Mouse (Mus musculus) hindbrain, embryonic 16.5 days (tissue): Measurements from ENCODE around the gene Hsf2bp. TPM values are rescaled to one million over a fixed set of nuclear protein-coding genes. Genes with fewer than 3 reads are reported as not detected.

ENCODE experiments used
- ATAC-seq: fragments of 200-750 bp; cut with Nextera tagmentation; 2 replicates; pipeline ENCODE4 v1.8.0; 2017; ENCODE audit warnings: moderate TSS enrichment, moderate library complexity
- H3K27ac ChIP-seq: fragments of 300-500 bp; sonication (generic); 2 replicates; pipeline ENCODE4 v1.5.1; 2014; ENCODE audit warnings: low read depth, mild to moderate bottlenecking, control low read depth, low read length, moderate library complexity
- H3K27me3 ChIP-seq: fragments of 300-500 bp; sonication (generic); replicated peaks from 2 replicates; pipeline ENCODE4 v1.6.1; 2014; ENCODE audit warnings: low read length; ENCODE audit not compliant: control insufficient read depth, insufficient read depth
- H3K36me3 ChIP-seq: fragments of 300-500 bp; sonication (generic); 2 replicates; pipeline ENCODE4 v1.6.1; 2014; ENCODE audit warnings: mild to moderate bottlenecking, low read length, moderate library complexity, mixed read lengths; ENCODE audit not compliant: control insufficient read depth, insufficient read depth
- H3K4me1 ChIP-seq: fragments of 300-500 bp; sonication (generic); 2 replicates; pipeline ENCODE4 v1.6.1; 2014; ENCODE audit warnings: low read depth, low read length; ENCODE audit not compliant: control insufficient read depth, insufficient read depth
- H3K4me2 ChIP-seq: fragments of 300-500 bp; sonication (generic); 2 replicates; pipeline ENCODE4 v1.6.1; 2014; ENCODE audit warnings: mild to moderate bottlenecking, low read length, control low read depth, moderate library complexity
- H3K4me3 ChIP-seq: fragments of 300-500 bp; sonication (generic); 2 replicates; pipeline ENCODE4 v1.5.1; 2014; ENCODE audit warnings: mild to moderate bottlenecking, low read length, control low read depth, moderate library complexity
- H3K9ac ChIP-seq: fragments of 300-500 bp; sonication (generic); 2 replicates; pipeline ENCODE4 v1.6.1; 2014; ENCODE audit warnings: low read depth, mild to moderate bottlenecking, control low read depth, low read length, moderate library complexity
- H3K9me3 ChIP-seq: fragments of 300-500 bp; sonication (generic); 2 replicates; pipeline ENCODE4 v1.6.1; 2014; ENCODE audit warnings: mild to moderate bottlenecking, low read length, moderate library complexity; ENCODE audit not compliant: control insufficient read depth
- WGBS: fragments of 180-500 bp; shearing (Covaris S2); extraction: QIAGEN DNeasy Blood & Tissue Kit; methylation state at CpG from one replicate; pipeline ENCODE4 v1.1.7; 2014; 5-methylcytosine and 5-hydroxymethylcytosine counted together
- polyA plus RNA-seq: library from polyadenylated mRNA; unstranded; fragments of >200 nt; fragmentation: Nextera tagmentation; extraction: Ambion mirVana; gene quantifications from 2 replicates; pipeline ENCODE4 v1.2.1, GENCODE M21; 2015

The Hsf2bp gene
- polyA plus RNA-seq, 1 experiment from 2014 or later = 0.30 TPM

DNA sequence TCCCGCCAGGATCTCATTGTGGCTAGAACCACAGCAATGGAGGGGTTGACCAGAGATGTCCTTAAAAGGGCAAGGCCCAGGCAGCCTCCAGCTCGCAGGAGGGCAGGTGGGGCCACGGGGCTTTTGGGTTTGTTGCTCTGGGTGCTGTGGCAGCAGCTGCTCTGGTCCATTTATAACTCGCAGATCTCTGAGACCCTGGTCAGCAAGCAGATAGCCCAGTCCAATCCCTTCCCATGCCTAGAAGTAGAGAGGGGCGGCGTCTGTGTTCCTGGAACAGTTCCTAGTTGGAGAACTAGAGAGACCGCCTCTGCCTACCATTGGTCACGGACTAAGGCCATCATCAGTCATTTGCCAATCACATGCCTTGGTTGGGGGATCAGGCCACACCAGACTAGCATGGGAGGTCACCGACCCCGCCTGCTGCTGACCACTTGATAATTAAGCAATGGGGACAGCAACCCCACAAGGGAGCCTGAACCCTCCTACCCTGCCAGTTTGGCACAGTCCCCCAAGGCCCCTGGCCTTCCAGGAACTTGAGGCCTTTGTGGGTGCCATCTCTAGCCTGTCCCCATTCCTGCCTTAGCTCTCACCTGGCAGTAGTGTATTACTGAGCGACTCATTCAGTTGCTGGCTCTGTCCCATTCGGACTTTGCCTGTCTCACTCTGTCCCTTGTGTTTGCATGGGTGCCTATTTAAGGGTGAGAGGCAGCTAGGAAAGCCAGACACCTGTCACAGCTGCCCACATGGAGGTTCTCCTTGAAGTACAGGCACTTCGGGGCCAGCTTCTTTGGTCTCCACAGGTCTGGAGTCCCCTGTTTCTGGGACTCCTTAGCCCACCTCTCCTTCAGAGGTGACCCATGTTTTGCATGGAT, 106.1 kb downstream of the Hsf2bp start:
- Histone ChIP-seq H3K4me2 (no peak overlapping the region), H3K9me3 (no peaks in the 10 kb centered on the region), H3K4me3 (no peak overlapping the region), H3K27ac (no peak overlapping the region), H3K9ac (no peak overlapping the region), H3K4me1 (no peaks in the 10 kb centered on the region; the same call in 1 of the 2 replicates), H3K27me3 (no peaks in the 10 kb centered on the region), H3K36me3 (no peaks in the 10 kb centered on the region)
- 67% methylated on average over 13 of the region's 13 CpGs for WGBS
- ATAC-seq = no peak

DNA sequence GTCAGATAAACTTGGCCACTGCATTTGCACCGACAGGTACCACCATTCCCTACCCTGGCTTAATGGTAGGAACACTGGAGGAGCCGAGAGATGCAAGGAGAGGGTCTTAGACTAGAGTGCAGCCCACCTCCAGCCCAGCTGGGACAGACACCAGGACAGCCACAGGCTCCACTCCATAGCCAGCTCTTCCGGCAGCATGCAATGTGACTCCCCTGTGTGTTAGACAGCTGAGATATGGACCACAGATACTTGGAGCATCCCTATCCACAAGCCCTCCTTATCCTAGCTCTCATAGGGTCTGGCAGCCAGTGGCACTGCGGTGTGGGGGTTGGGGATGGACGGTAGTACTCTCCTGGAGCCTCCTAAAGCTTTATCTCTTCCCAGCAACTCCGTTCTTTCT, 107.1 kb downstream of the Hsf2bp start:
- Histone ChIP-seq H3K27me3 (no peaks in the 10 kb centered on the region), H3K4me2 (no peak overlapping the region), H3K9me3 (no peaks in the 10 kb centered on the region), H3K36me3 (no peaks in the 10 kb centered on the region), H3K9ac (no peak overlapping the region), H3K4me3 (no peak overlapping the region), H3K27ac (no peak overlapping the region), H3K4me1 (no peaks in the 10 kb centered on the region; the same call in 1 of the 2 replicates)
- ATAC-seq = no peak
- 91% methylated on average over 6 of the region's 6 CpGs for WGBS

DNA sequence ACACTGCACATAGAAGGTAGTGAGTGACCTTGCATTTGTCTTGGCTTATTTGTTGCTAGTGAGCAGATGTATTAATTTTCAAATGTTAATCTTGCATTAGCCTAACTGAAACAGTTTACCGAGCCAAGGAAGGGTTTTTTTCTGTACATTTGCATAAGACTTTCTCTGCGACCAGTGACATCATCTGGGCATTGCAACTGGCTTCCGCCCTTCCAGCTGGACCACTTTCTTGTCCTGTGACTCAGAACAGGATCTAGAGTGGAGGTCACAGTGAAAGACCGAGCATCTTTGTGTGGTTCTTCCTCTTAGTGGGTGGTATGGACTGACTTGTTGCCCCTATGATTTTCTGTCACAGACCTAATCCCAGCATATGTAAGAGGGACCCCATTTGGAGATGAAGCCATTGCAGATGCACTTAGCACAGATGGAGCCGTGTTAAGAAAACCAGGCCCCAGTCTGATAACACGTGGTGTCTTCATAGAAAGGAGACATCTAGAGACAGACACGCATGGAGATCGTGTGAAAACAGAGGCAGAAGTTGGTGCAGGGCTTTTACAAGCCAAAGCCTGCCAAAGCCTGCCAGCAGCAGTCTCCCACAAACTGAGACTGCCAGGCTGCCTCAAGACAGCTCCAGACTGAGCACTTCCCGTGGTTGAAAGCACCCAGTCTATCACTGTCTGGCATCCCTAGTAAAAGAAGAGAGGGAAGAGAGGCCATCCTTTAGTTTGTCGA, 108.1 kb downstream of the Hsf2bp start:
- Histone ChIP-seq H3K9ac (no peak overlapping the region), H3K4me2 (no peak overlapping the region), H3K27ac (no peak overlapping the region), H3K4me1 (no peaks in the 10 kb centered on the region; the same call in 1 of the 2 replicates), H3K4me3 (no peak overlapping the region), H3K9me3 (no peaks in the 10 kb centered on the region), H3K27me3 (no peaks in the 10 kb centered on the region), H3K36me3 (no peaks in the 10 kb centered on the region)
- ATAC-seq = no peak
- 82% methylated on average over 10 of the region's 10 CpGs for WGBS

DNA sequence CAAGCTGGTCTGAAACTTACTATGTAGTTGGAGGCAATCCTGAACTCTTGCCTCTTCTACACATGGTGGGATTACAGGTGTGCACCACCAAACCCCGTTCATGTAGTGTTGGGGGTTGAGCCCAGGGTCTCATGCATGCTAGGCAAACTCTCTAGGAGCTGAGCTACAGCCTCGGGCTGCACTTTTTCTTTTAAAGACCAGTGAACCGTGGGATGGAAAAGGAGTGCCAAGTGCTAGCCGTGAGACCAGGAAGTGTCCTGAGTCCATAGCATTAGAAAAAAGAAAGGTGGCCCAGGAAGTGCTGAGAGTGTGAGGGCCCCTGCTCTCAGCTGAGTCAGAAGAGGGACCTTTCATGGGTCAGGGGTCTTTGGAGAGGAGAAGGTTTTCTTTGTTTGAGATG, 111.9 kb downstream of the Hsf2bp start:
- no peak overlapping the region for H3K27ac ChIP-seq
- no peak overlapping the region for H3K4me2 ChIP-seq
- H3K4me3 ChIP-seq = no peak overlapping the region
- no peaks in the 10 kb centered on the region for H3K9me3 ChIP-seq
- H3K36me3 ChIP-seq = no peaks in the 10 kb centered on the region
- H3K4me1 ChIP-seq = no peaks in the 10 kb centered on the region
- no peak overlapping the region for H3K9ac ChIP-seq
- WGBS = 55% methylated on average over 4 of the region's 4 CpGs
- no peak for ATAC-seq
- H3K27me3 ChIP-seq = no peaks in the 10 kb centered on the region

DNA sequence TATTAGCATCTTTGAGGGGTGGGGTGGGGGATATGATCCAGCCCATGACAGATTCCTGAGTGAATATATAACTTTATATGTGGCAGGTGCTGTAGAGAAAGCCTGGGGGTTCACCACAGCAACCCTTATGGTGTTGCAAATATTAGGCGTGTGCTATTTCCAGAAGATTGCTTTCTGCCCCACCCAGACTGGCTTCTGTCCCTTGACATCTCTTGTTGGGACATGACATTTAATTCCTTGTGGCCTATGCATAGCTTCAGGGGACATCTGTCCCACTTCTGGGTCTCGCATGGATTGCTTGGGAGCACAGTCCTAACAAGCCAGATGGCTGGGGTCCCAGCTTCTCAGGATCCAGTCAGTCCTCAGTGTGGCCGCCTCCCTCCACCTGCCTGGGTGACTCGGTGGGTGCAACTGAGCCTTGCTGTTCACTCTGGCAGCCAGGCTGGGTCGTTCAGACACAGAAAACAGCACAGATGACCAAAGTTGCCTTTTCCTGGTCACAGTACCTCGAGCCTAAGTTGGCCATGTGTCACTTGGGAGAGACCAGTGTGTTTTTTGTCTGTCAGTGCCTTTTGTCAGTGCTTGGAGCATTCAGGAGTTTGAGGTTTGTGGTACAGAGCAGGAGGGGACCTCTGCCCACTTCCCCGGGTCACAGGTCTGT, 112.7 kb downstream of the Hsf2bp start:
- no peak overlapping the region for H3K9ac ChIP-seq
- ATAC-seq = no peak
- no peak overlapping the region for H3K4me2 ChIP-seq
- no peak overlapping the region for H3K4me3 ChIP-seq
- H3K4me1 ChIP-seq = no peaks in the 10 kb centered on the region
- no peaks in the 10 kb centered on the region for H3K27me3 ChIP-seq
- no peaks in the 10 kb centered on the region for H3K9me3 ChIP-seq
- 77% methylated on average over 7 of the region's 7 CpGs for WGBS
- H3K36me3 ChIP-seq = no peaks in the 10 kb centered on the region
- H3K27ac ChIP-seq = no peak overlapping the region

DNA sequence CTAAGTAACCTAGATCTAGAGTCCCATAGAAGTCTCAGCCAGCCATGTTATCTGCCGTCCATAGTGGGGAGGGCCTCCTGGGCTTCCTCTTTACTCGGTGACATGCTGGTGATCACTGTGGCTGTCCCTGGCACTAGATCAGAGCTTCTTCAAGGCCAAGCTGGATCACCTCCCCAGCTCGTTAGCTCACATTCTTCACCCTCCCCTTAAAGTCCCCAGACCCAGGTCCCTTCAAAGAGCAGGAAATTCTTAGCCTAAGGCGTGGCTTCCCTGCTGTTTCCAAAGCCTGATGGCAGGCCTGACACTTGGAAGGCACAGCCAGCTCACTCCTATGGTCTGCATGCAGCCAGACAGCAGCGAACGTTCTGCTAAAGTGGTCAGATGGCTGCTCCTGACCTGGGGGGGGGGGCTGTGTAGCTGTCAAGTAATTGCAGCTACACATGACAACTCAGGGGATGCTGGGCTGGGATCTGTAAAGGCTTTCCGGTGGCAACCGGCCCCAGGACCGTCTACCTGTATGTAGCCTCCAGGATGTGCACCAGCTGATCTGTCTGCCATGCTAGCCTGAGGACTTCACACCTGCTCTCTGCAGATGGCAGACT, 115.5 kb downstream of the Hsf2bp start:
- no peak overlapping the region for H3K4me2 ChIP-seq
- H3K9me3 ChIP-seq = no peaks in the 10 kb centered on the region
- H3K36me3 ChIP-seq = no peaks in the 10 kb centered on the region
- H3K27ac ChIP-seq = no peak overlapping the region
- ATAC-seq = 0 out of 2 replicates have a peak, but pooled peaks have one; percentile 27
- H3K4me1 ChIP-seq = no peaks in the 10 kb centered on the region
- 41% methylated on average over 9 of the region's 9 CpGs for WGBS
- no peak overlapping the region for H3K4me3 ChIP-seq
- H3K27me3 ChIP-seq = no peaks in the 10 kb centered on the region
- no peak overlapping the region for H3K9ac ChIP-seq

DNA sequence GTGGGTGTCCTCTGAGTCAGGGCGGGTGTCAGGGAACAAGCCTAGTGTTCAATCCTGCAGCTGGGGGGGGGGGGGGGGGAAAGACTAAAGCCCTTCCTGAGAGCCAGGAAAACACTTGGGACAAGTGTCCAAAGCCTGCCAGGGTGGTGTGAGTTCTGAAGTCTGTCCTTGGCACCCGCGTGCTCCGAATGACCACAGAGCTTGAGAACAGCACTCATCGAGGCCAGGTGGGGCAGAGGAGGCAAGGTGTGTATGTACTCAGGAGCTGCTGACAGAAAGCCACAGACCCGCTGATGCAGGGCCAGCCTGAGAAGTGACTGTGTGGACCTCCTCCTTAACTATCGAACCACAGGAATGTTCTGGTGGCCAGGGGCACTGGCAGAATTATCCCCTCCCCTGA, 116.5 kb downstream of the Hsf2bp start:
- Histone ChIP-seq H3K27me3 (no peaks in the 10 kb centered on the region), H3K36me3 (no peaks in the 10 kb centered on the region), H3K9me3 (no peaks in the 10 kb centered on the region), H3K4me1 (no peaks in the 10 kb centered on the region), H3K9ac (no peak overlapping the region), H3K4me3 (no peak overlapping the region), H3K4me2 (no peak overlapping the region), H3K27ac (no peak overlapping the region)
- WGBS = 89% methylated on average over 7 of the region's 7 CpGs
- ATAC-seq = no peak

DNA sequence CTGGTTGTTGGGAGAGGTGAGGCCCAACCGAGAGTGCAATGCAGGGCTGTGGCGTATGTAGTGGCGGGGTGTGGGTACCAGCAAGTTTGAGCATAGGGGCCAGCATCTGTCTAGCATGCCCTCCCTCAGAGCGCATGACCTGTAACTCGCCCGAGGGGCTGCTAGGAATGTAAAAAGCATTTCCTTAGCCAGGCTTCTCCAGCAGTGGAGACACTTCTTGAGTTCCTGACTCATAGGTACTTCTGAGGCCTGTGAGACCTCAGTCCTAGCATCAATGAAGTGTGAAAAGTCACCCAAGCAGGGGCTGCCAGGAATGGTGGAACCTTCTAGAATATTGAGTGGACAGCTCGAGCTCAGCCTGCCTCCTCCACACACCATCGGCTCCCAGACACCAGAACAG, 117.8 kb downstream of the Hsf2bp start:
- WGBS = 91% methylated on average over 8 of the region's 8 CpGs
- Histone ChIP-seq H3K4me1 (no peaks in the 10 kb centered on the region), H3K9ac (no peak overlapping the region), H3K4me3 (no peak overlapping the region), H3K27me3 (no peaks in the 10 kb centered on the region), H3K36me3 (no peaks in the 10 kb centered on the region), H3K4me2 (no peak overlapping the region), H3K9me3 (no peaks in the 10 kb centered on the region), H3K27ac (no peak overlapping the region)
- ATAC-seq = no peak

DNA sequence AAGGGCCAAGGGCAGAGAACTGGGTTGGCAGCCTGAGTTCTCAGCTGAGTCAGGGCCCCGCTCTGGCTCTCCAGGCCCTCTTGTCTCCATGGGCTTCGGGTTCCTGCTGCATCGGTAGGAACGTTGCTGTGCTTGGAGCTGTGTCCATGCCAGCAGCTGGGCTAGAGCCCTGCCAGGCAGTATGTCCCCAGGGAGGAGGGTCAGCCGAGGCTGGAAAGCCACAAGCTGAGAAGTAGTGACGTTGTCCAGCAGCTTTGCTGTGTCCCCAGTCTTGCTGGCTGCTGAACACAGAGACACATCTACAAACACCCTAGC, 119.7 kb downstream of the Hsf2bp start:
- 63% methylated on average over 6 of the region's 6 CpGs for WGBS
- Histone ChIP-seq H3K4me3 (no peak overlapping the region), H3K36me3 (no peaks in the 10 kb centered on the region), H3K4me2 (no peak overlapping the region), H3K27me3 (no peaks in the 10 kb centered on the region), H3K9ac (no peak overlapping the region), H3K27ac (no peak overlapping the region), H3K4me1 (no peaks in the 10 kb centered on the region), H3K9me3 (no peaks in the 10 kb centered on the region)
- no peak for ATAC-seq
